Mouse (Mus musculus) embryonic fibroblast, embryonic 13.5 days (primary cell): ENCODE data around the gene Slc9a8.

Experiments
- CTCF ChIP-seq: IDR thresholded peaks from 2 replicates; pipeline ENCODE4 v1.5.1; 2011; ENCODE audit warnings: mild to moderate bottlenecking, control low read depth, low read length, moderate library complexity, borderline replicate concordance; ENCODE audit not compliant: insufficient read depth
- POLR2A ChIP-seq: IDR thresholded peaks from 2 replicates; pipeline ENCODE4 v1.6.1; 2011; ENCODE audit warnings: low read depth, mild to moderate bottlenecking, control low read depth, low read length, moderate library complexity

DNA sequence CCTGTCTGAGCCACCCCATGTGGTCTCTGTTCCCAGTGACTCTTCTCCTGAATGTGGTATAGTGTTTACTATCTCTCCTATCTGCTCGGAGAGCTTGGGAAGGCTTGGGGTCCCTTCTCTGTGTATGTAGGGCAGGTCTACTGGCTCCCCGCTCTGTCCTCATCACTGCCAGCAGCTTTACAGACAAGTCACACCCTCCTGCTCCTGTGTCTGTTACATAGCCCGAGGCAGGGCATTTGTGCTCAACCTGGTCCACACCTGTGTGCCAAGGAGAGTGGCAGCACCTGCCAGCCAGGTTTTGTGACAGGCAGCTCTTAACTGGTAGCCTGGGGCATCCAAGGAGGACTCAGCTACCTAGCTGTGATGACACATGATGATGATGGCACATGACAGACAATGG is 49.1 kb downstream of the Slc9a8 start:
- TF ChIP-seq POLR2A (no peak), CTCF (no peak)
